Mouse (Mus musculus) cerebellum, adult 11 months (tissue): ENCODE data around the gene Hipk2.

Experiments used
- DNase-seq: peaks from one replicate; pipeline ENCODE4 v3.0.0; 2022

Hipk2 gene

DNA sequence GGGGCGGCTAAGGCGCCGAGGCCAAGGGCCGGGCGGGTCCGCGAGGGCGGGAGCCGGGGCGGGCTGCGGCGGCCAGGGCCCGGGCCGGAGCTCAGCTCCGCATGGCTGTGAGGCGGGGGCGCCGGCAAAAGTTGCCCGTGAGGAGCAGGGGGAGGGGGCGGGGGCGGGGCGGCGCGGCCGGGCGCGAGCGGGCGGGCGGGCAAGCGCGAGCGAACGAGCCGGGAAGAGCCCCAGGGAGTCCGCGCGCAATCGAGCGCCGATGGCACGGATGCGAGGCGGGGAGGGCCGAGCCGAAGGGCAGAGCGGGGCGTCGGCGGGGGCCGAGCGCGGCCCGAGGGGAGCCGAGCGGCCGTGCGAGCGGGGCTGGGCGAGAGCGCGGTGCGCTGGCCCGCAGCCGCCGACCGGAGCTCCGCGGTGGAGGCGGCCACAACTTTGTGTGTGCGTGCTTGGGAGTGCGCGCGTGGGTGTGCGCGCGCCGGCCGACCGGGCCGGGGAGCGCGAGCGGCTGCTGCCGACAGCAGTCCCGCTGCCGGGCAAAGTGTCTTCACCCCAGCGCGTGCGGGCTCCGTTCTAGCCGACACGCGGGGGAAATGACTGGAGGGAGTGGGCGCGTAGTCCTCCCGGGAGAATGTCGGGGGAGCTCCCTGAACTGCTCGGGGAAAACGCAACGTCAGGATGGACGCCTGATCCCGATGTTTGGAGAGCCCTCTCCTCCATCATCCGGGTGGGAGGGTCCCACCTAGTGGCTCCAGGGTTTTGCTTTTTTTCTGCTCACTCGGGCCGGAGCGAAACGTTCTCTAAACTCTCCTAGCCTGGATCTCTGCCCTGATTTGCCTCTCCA, at the start of gene Hipk2:
Gene Hipk2 (minus strand): TSS at position 95 of the 841 bp plus-strand sequence.
- peak; percentile 64 for DNase-seq

DNA sequence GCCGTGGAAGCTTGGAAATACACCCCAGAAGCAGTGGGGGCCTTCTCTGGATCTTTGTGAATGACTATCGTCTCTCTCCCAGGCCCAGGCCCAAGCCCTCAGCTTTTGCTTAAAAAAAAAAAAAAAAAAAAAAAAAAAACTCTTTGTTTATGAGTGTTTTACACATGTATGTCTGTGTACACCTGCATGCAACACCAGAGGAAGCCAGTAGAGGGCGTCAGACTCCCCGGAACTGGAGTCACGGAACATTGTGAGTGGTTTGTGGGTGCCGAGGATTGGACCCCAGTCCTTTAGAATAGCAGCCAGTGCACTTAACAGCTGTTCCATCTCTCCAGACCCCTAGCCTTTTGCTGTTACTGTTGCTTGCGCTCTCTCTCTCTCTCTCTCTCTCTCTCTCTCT, 49.8 kb upstream of the Hipk2 start:
- no peak for DNase-seq

DNA sequence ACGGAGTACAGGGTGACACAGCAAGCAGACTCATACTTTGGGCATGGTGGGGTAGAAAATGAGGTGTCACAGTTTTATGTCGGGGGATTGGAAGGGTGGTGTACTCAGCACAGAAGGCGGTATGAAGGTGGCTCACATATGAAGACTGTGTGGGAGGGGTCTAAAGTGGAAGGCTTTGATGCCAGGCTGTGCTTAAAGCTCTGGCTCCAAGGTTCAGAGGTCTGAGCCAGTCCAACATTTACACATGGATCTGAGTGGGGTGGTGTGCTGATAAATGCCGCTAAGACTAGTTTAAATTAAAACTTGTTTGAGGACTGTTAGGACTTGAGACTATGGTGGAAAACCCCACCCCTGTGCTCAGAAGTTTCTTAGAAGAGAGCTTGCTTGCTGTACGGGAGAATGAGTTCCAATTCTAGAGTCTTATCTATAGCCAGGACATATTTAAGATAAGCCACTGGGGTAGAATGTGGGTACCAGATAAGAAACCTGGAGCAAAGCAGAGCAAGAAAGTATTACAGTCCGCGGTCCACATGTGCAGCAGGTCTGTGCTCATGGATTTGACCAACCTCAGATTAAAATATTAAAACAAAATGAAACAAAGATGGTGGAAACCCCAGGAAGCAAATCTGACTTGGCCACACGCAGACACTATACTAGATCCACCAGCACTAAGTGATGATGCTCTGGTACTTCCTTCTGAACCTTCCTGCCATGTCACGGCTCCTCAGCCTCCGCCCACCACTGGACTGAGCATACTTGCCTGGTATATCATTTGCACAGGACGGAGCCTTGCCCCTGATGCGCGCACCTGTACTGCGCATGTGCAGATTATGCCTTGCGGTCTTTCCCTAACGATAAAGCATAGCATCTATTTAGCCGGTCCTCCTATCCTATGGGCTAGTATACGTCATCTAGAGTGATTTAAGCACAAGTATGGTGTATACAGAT, 48.2 kb upstream of the Hipk2 start:
- DNase-seq: no peak

DNA sequence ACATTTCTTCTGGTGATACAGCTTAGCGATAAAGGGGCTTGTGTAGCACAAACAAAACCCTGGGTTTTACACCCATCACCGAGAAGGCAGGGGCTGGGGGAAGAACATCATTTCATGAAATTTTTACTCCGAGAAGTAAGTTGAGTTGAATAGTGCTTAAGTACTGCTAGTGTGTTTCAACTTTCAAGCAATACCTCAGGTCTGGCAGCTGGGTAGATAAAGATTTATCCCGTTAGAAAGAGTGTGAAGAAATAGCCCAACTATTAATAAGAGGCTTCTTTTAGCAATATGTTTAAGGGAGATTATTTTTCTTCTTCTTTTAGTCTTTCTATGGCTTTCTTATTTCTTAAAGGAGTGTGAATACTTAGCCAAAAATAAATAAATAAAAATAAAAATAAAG, 47.5 kb upstream of the Hipk2 start:
- no peak for DNase-seq

DNA sequence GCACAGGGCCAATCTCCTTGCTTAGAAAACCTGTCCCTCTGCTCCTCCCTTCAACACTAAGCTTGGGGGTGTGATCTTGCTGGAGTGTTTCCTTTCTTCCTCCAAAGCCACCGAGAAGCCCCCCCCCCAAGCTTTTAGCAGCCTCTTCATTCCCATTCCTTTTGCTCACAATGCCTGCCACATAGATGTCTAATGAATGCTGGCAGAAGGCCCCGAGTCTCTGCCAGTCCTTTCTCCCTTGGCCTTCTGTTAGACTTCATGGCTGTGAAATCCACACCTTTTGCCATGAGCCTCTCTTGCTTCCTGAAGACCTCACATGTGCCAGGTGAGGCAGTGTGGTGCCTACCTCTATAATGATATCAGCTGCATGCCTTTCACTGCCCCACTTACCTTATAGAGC, 46.6 kb upstream of the Hipk2 start:
- no peak for DNase-seq

DNA sequence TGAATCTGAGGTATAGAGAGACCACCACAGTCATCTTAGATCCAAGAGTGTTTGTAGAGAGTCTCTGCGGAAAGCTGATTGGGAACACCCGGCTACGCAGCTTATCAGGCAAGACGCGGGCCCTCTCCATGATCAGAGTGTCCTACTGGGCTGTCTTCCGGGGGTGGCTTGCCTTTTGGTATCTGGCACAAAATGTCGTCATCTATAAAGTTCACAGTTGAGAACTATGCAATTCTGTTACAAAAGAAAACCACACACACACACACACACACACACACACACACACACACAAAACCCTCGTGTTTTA, 45.8 kb upstream of the Hipk2 start:
- no peak for DNase-seq

DNA sequence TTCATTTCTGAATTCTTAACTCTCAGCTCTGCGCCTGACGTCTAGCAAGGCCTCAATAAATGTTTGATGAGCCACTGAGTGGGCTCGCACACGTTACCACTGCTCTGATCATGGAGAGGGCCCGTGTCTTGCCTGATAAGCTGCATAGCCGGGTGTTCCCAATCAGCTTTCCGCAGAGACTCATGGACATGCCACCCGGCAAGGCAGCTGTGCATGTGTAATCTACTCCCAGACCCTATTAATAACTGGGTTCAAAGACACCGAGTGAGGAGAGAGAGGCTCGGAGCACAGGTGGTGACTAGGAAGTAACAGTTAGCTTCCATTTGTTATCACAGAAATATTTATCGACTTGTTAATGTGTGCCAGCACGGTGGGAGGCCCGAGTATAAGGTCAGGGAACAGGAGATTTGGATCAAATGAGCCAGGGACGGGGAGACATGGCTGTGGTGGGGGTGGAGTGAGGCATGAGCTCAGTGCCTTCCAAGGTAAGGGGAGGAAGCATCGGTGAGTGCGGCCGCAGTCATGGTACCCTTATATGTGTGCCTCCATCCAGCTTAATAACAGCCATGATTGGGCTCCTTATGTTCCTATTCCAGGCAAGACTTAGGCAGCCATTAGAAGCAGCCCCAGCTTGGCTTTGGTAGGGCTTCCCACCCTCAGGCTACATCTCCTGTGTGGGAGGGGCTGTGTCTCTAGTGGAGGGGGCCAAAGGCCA, 45.3 kb upstream of the Hipk2 start:
- DNase-seq: no peak

DNA sequence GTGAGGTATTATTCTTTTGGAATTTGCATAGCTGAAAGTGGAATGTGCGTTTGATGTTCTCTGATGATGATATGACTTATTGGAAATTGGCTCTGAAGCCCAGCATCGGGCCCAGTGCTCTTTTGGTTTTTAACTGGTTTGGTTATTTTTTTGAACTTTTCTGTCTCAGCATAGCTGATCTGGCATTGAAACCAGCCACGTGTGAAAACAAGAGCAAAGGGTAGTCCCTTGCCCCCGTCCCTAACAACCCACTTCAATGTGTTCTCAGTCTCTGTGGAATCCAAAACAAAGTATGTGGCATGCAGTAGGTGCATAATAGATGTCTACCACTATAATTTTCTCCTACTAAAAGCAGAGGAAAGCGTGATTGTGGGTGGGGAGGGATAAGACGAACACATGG, 44.2 kb upstream of the Hipk2 start:
- no peak for DNase-seq

DNA sequence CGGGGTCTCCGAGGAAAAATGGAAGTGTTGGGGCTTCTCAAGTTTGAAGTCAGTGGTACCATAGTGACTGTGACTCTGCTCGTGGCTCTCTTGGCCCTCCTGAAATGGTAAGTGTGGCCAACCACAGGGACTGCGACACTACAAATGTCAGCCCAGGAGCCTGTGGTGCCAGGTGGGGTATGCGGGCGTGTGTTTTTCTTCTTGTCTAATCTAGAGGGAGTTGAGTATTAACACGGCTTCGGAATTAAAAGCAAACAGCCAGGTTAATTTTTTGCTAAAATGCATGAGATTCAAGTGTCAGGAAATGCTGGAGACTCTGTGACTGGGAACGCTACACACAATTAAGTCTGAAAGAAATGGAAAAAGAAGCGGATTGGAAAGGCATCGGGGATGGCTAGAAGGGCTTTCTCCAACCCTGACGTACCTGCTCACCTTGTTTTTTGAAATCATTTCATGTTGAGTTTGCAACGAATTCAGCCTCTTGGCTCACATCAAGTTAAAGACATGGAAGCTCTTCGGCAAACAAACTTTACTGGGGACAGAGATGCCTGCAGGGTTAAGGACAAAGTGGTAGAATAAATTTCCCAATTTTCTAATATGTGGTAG, 43.3 kb upstream of the Hipk2 start:
- no peak for DNase-seq

DNA sequence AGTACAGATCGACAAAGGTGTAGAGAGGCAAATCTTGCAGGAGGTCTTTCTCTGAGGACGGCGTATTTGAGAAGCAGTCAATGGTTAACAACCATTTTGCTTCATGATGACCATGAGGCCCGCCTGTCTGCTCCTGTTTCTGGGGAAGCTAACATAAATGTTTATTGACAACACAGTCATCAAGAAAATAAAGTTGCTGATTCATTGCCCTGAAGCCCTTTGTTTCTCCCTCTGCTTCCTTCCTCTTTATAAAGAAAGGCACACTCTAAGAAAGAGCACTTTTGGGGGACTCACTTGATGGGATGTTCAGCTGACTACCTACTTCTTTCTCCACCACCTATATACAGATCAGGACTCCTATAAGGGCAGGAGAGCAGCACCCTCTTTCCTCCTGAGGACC, 42.8 kb upstream of the Hipk2 start:
- no peak for DNase-seq

DNA sequence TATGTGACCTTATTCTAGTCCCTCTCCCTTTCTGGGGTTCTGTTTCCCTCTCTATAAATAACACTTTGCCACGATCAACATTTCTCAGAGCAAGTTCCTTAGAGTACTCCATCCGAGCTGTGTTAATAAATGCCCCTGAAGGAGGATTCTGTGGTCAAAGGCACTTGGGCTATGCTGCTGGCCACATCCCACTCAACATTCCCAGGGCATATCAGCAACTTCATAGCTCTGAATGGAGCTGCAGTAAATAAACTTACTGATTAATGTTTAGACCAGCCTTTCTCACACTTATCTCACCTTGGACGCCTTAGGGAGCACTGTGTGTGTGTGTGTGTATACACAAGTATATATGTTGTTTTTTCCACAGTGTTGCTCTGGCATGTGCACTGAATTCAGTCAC, 41.5 kb upstream of the Hipk2 start:
- no peak for DNase-seq

DNA sequence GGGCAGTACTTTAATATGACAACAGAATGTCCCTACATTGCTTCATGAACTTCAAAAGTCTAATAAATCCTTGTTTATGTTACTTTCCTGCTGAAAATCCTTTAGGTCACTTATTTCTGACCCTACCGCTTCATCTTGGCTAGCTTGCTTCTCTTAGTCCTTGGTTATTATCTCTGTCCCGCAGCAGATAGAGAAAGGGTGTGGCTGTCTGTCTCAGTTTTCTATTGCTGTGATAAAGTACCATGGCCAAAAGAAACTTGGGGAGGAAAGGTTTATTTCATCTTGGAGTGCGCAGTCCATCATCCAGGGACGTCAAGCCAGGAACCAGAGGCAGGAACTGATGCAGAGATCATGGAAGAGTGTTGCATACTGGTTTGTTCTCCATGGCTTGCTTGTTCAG, 40.6 kb upstream of the Hipk2 start:
- no peak for DNase-seq

DNA sequence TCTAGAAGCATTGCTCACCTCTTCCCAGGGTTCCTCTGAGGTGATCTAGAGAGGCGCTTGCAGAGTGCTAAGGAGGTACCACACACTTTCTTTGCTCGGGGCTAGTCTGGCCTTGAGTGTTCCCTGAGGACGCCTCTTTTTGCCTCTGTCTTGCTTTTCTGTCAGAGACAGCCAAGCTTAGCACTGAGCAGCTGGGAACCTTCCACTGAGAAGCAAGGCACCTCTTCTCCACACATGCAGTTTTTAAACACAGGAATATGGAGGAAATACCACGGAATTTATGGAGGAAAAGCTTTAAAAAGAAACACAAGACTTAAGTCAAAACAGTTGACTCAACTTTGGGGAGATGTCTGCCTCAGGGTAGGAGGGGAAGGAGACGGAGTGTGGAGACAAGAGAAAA, 39.8 kb upstream of the Hipk2 start:
- DNase-seq: no peak

DNA sequence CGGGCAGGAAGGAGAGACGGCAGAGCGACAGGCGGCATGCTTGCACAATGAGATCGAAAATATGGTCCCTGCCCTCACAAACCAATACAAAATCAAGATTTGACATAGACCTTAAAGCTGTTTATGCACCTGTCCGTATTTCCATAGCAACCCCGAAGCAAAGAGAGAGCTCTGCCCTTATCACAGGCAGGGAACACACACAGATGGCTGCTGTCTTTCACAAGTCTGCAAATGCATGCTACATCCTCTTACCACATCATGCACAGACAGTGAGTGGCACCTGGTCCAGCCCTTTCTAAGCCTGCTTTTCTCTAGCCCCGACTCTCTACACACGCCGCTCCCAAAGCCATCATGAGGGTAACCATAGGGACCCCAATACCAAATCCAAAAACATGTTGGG, 38.2 kb upstream of the Hipk2 start:
- no peak for DNase-seq

DNA sequence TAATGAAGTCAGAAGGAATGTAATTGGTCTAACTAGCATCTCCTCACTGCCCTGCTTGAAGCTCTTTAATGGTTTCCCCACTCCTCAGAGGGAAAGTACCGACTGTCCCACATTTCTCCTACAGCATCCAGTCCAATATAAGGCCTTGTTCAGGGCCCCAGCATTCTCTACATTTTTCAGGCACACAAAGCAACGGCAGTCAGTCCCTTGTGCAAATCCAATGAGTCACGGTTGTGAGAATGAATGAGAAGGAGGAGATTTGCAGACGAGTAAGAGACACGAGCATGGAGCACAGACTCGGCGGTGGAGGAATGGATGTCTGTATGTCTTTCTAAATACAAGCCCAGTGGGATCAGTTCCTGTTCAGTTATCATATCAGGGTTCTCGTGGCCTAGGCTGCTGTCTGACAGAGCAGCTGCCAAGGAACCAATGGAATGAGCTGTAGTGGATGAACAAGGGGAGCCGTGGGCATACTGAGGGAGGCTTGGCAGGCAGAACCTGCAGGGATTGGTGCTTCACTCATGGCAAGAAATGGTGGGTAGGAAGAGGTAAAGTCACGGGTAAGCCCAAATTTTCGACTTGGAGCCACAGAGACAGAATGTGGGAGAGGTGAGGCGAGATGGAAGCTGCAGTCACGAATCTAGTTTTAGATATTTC, 37.5 kb upstream of the Hipk2 start:
- DNase-seq: no peak

DNA sequence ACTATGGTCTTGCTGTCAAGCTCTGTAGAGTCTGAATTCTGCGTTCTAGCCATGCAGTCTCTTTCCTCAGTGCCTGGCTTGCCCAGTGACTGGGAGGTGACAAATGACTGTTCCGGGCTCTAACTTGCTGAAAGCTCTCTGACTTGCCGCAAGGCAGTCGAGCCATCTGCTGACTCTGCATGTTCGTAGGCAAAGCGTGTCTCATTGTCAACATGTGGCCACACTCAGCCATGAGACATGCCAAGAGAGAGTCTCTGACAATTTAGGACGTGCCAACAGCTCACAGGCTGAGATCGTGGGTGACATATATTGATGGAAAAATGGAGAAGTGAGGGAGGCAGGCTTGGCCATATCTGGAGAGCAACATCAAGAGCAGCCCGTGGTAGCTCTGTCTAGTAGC, 36.9 kb upstream of the Hipk2 start:
- no peak for DNase-seq

DNA sequence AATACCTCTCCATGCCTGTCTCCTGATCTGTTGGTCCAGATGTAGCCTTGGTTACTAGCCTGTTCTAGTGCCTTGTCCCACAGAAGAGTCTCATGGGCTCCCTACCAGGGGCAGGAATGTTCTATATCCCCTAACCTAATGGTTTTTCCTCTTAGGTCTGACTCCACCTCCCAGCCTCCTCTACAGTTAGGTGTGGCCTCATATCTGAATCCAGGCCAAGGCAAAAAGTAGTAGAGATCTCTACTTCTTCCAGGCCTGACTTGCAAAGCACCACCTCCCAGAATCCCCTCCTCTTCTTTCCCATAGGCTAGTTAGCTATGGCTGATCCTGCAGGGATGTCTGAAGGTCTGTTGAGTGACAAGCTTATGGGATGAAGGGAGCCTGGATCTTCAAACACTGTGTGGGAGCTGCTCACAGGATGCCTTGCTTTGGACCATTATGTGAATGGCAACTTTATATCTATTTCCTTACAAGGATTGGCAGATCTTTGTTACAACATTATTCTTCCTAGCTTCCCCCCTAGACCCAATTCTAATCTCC, 36.2 kb upstream of the Hipk2 start:
- DNase-seq: no peak

DNA sequence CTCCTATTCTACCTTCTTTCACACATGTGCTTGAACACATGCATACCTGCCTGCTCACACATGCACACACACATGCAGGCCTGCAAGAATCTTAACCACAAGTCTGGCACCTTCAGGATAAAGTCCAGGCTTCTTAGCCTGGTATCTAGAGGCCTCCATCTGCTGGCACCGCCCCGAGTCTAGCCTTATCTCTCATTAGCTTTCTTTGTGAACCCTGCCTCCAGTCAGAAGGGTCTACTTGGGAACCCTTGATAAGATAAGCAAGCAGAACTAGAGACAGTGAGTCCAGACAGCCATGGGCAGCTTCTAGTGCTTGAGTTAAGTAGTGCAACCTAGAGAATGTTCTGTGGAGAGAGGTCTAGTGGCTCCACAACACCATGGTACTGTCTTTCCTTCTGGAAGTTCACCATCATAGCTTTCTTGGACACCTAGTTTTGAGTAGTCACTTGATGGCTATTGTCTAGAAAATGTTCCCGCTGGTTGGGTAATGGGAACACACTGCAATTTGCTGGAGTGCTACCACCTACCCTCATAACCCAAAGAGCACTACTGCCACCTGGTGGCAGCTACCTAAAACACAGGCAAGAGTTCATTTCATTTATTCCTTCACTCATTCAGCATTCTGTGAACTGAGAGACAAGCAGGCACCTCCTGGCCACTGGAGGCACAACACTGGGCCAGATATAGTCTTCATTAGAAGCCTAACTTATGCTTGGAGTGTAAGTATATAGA, 35.0 kb upstream of the Hipk2 start:
- DNase-seq: peak; percentile 61

DNA sequence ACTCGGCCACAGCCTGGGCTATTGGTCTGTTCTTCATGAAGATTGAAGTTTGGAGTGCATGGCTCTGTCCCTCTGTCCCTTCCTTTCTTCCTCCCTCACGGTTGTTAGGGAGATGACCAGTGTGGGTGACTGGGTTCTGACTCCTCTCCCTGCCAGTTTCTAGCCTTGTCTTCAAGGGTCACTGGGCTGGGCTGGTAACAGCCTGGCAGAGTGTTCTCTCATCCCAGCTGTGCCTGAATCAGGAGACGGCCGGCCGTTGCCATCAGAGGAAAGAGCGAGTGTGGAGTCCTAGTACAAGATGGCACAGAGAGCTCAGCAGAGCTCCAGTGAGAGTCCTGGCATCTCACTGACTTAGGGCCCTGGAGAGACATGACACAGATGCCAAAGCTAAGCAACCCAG, 32.4 kb upstream of the Hipk2 start:
- no peak for DNase-seq

DNA sequence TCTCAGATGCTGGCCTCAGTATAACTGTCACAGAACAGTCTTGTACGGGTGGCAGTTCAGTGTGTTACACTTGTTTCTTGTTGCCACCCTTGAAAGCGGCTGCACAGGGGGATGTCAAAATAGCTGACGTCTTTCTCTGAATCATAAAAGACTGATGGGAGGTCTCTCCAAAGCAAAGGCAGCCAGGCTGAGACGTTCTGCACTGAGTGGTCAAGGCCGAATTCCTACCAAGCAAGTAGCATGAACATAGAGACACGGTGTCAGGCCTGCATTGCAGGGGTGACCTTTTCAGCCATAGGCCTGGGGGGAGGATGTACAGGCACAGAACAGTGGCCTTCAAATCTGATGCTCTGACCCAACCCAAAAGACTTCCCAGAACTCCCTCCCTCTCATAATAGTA, 30.0 kb upstream of the Hipk2 start:
- no peak for DNase-seq

DNA sequence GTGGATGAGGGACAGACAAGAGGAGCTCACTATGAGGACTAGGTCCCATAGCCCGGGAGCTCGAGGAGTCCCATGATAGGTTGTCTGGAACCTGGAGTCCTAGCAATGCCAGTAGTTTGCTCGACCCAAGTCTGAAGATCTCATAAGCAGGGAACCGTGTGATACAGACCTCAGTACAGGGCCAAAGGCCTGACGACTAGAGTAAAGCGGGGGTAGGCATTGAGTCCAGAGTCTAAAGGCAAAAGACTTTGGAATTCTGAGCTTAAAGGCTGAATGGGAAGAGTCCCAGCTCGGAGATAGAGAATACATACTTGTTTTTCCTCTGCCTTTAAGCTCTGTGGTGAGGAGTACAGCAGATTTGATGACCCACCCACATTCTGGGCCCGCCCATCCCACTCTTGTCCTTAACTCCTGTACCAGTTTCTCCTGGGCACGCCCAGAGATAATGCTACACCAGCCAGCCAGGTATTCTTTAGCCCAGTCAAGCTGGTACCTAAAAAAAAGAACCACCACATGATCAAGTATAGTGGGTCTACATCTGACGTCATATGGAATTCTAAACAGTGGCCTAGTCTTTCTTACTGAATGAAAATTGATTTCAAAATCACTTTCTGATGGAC, 27.0 kb upstream of the Hipk2 start:
- no peak for DNase-seq
